Mouse (Mus musculus) heart, embryonic 14.5 days (tissue): ENCODE data around the gene Eif3c. TPM values are rescaled to one million over a fixed set of nuclear protein-coding genes. Genes with fewer than 3 reads are reported as not detected.

Experiments used
- ATAC-seq: fragments of 200-750 bp; cut with Nextera tagmentation; 2 replicates; pipeline ENCODE4 v1.8.0; 2017; ENCODE audit warnings: low read depth, moderate TSS enrichment; ENCODE audit not compliant: insufficient number of reproducible peaks, insufficient read depth, low FRiP score
- H3K27ac ChIP-seq, 2 experiments: fragments of 200-500 bp in 1 of 2; fragments of 300-500 bp in 1 of 2; sonication (generic) in 1 of 2; replicated peaks in 1 of 2; 2 replicates each; pipeline ENCODE4 v1.5.1; 2012 to 2014; ENCODE audit warnings: low read depth in 2 of 2, low read length in 2 of 2, control low read depth in 1 of 2, mild to moderate bottlenecking in 1 of 2, mixed read lengths in 1 of 2; ENCODE audit not compliant: control insufficient read depth in 1 of 2, insufficient read depth in 1 of 2
- H3K27me3 ChIP-seq: fragments of 300-500 bp; sonication (generic); 2 replicates; pipeline ENCODE4 v1.6.1; 2014; ENCODE audit warnings: mild to moderate bottlenecking, low read length, control low read depth; ENCODE audit not compliant: control insufficient read depth, insufficient read depth
- H3K36me3 ChIP-seq: fragments of 300-500 bp; sonication (generic); 2 replicates; pipeline ENCODE4 v1.6.1; 2014; ENCODE audit warnings: mild to moderate bottlenecking, control low read depth, low read length, mixed read lengths; ENCODE audit not compliant: control insufficient read depth, insufficient read depth
- H3K4me1 ChIP-seq, 2 experiments: fragments of 200-500 bp in 1 of 2; fragments of 300-500 bp in 1 of 2; sonication (generic) in 1 of 2; 2 replicates each; pipeline ENCODE4 v1.6.1; 2012 to 2014; ENCODE audit warnings: low read length in 2 of 2, control low read depth in 1 of 2, mixed read lengths in 1 of 2; ENCODE audit not compliant: control insufficient read depth in 2 of 2, insufficient read depth in 2 of 2
- H3K4me2 ChIP-seq: fragments of 300-500 bp; sonication (generic); 2 replicates; pipeline ENCODE4 v1.6.1; 2014; ENCODE audit warnings: mild to moderate bottlenecking, low read length
- H3K4me3 ChIP-seq, 2 experiments: fragments of 200-500 bp in 1 of 2; fragments of 300-500 bp in 1 of 2; sonication (generic) in 1 of 2; 2 replicates each; pipeline ENCODE4 v1.5.1; 2012 to 2014; ENCODE audit warnings: low read length in 2 of 2, mild to moderate bottlenecking in 2 of 2, control low read depth in 1 of 2, low read depth in 1 of 2, moderate library complexity in 1 of 2; ENCODE audit not compliant: control insufficient read depth in 1 of 2, insufficient read depth in 1 of 2
- H3K9ac ChIP-seq: fragments of 300-500 bp; sonication (generic); 2 replicates; pipeline ENCODE4 v1.6.1; 2014; ENCODE audit warnings: mild to moderate bottlenecking, low read length
- H3K9me3 ChIP-seq: fragments of 300-500 bp; sonication (generic); 2 replicates; pipeline ENCODE4 v1.6.1; 2016; ENCODE audit warnings: low read length, control low read depth; ENCODE audit not compliant: control insufficient read depth
- WGBS: fragments of 180-500 bp; shearing (Covaris S2); extraction: QIAGEN DNeasy Blood & Tissue Kit; methylation state at CpG from one replicate; pipeline ENCODE4 v1.1.7; 2014; 5-methylcytosine and 5-hydroxymethylcytosine counted together
- polyA plus RNA-seq: library from polyadenylated mRNA; unstranded; fragments of >200 nt; fragmentation: Nextera tagmentation; extraction: Ambion mirVana; gene quantifications from 2 replicates; pipeline ENCODE4 v1.2.1, GENCODE M21; 2014

Gene Eif3c
- polyA plus RNA-seq, 1 experiment from 2014 or later, result 116 TPM

DNA sequence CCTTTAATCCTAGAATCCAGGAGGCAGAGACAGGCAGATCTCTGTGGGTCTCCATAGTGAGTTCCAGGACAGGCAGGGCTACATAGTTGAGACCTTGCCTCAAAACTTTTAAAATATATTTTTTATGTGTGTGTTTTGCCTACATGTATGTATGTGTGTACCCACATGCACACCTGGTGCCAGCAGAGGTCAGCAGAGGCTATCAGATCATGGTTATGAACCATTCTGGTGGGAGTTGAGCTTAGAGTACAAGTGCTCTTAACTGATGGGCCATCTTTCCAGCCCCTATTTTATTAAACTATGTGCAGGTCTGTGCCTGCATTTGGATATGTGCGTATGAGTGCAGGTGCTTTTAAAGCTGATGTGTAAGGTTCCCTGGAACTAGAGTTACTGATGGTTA, 11.4 kb downstream of the Eif3c start:
- Histone ChIP-seq H3K4me3 (no peak overlapping the region), H3K27ac (no peak overlapping the region), H3K9me3 (no peaks in the 10 kb centered on the region), H3K9ac (no peak overlapping the region), H3K4me1 (no peaks in the 10 kb centered on the region), H3K27me3 (no peaks in the 10 kb centered on the region), H3K36me3 (peaks cover 99% of the 10 kb centered on the region), H3K4me2 (no peak overlapping the region)
- ATAC-seq, result no peak
- 85% methylated on average over 1 of the region's 1 CpGs for WGBS

GRCm38 (mm10) chr7:126545631-126546030, 20.6 kb downstream of the Eif3c start:
- H3K36me3 ChIP-seq, result peaks cover 58% of the 10 kb centered on the region
- H3K9ac ChIP-seq, result no peak overlapping the region
- no peaks in the 10 kb centered on the region for H3K9me3 ChIP-seq
- no peak for ATAC-seq
- H3K4me2 ChIP-seq, result no peak overlapping the region
- no peaks in the 10 kb centered on the region for H3K27me3 ChIP-seq
- H3K4me3 ChIP-seq, result no peak overlapping the region
- 87% methylated on average over 2 of the region's 2 CpGs for WGBS
- no peaks in the 10 kb centered on the region for H3K4me1 ChIP-seq
- no peak overlapping the region for H3K27ac ChIP-seq

DNA sequence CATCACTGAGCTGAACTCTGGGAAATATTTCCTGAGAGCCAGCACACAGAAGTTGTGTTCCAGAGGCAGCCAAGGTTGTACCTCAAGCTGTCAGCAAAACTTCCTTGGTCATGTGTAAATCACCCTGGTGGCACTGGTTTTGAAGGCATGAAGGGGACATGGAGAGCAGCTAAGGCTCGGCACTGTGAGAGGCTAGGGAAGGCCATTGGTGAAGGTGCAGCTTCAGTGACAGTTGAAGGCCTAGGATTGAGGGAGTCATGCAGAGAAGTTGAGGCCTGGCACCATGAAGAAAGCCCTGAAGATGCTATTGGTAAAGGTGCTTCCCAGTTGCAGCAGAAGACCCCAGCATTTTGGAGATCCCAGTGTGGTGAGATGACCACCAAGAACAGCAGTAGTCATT, 24.6 kb downstream of the Eif3c start:
- Histone ChIP-seq H3K36me3 (peaks cover 19% of the 10 kb centered on the region), H3K9ac (no peak overlapping the region), H3K27me3 (peaks cover 7% of the 10 kb centered on the region), H3K4me3 (no peak overlapping the region), H3K27ac (no peak overlapping the region), H3K4me2 (no peak overlapping the region), H3K4me1 (no peaks in the 10 kb centered on the region), H3K9me3 (no peaks in the 10 kb centered on the region)
- WGBS, result 82% methylated on average over 1 of the region's 1 CpGs
- no peak for ATAC-seq

DNA sequence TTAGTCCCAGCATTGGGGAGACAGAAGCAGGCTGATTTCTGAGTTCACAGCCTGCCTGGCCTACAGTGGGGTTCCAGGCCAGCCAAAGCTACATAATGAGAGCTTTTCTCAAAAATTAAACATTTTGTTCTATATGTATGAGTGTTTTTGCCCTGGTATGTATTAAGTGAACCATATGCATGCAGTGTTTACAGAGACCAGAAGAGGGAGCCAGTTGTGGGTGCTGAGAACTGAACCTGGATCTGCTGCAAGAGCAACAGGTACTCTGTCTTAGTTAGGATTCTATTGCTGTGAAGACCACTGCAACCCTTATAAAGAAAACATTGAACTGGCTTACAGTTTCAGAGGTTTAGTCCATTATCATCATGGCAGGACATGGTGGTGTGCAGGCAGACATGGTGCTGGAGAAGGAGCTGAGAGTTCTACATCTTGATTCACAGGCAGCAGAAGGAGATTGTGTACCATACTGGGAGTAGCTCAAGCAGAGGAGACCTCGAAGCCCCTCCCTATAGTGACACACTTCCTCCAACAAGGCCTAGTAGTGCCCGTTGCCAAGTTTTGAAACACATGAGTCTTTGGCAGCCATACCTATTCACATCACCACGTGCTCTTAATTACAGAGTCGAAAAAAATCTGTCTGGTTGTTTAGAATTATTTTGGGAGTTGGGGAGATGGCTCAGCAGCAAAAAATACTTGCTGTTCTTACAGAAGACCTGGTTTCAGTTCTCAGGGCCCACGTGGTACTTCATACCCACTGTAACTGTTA, 28.2 kb downstream of the Eif3c start:
- Histone ChIP-seq H3K4me1 (no peaks in the 10 kb centered on the region), H3K4me2 (no peak overlapping the region), H3K36me3 (no peaks in the 10 kb centered on the region), H3K27me3 (peaks cover 11% of the 10 kb centered on the region), H3K9me3 (no peaks in the 10 kb centered on the region), H3K27ac (no peak overlapping the region), H3K9ac (no peak overlapping the region), H3K4me3 (no peak overlapping the region)
- WGBS, result 66% methylated on average over 5 of the region's 5 CpGs
- ATAC-seq, result no peak

GRCm38 (mm10) chr7:126536466-126536865, 29.7 kb downstream of the Eif3c start:
- no peaks in the 10 kb centered on the region for H3K4me1 ChIP-seq
- no peaks in the 10 kb centered on the region for H3K36me3 ChIP-seq
- H3K4me3 ChIP-seq, result peak overlapping the region; percentile 48 to 63; a peak in 3 of 4 replicates
- H3K9ac ChIP-seq, result peak overlapping the region; percentile 74
- peaks cover 11% of the 10 kb centered on the region for H3K27me3 ChIP-seq
- H3K9me3 ChIP-seq, result no peaks in the 10 kb centered on the region
- no peak for ATAC-seq
- H3K27ac ChIP-seq, result no peak overlapping the region
- 63% methylated on average over 9 of the region's 9 CpGs for WGBS
- peak overlapping the region; percentile 87 for H3K4me2 ChIP-seq

DNA sequence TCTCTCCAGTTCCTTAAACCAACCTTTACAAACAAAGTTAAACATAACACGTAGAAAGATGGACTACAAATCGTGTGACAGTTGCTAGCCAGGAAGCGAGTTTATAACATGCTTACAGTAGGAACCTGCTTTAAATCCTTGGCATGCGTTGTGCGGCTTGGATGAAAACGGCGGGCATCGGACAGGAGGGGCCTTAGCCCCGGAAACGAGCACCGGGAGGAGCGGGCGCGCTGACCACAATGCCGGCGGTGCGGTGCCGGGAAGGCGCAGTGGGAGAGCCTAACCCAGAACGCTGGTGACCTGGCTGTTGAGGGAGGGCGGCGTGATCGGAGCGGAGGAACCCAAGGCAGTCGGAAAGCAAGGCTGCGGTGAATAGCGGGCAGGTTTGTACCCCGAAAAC, 30.4 kb downstream of the Eif3c start:
- Histone ChIP-seq H3K36me3 (no peaks in the 10 kb centered on the region), H3K4me3 (peak overlapping the region; percentile 48 to 63), H3K4me2 (peak overlapping the region; percentile 87), H3K9me3 (no peaks in the 10 kb centered on the region), H3K9ac (peak overlapping the region; percentile 74), H3K27ac (no peak overlapping the region), H3K4me1 (no peaks in the 10 kb centered on the region), H3K27me3 (peaks cover 11% of the 10 kb centered on the region)
- 3% methylated on average over 28 of the region's 28 CpGs for WGBS
- ATAC-seq, result no peak

DNA sequence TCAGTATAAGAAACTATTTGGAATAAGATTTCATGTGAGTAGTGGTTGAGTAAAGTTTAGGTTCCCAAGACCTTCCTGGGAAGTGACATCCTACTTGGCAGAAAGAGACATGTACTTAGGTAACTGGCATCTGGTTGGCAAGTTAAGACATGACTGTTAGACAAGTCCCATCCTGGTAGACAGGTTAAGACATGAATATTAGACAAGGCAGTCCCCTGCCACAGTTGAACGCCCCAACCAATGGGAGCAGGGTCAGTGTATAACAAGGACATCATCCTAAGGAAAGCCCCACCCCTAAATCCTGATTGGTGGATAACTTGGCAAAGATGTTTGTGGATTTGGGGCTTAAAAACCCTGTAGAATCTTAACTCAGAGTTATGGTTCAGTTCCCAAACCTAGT, 32.8 kb downstream of the Eif3c start:
- Histone ChIP-seq H3K4me3 (no peak overlapping the region), H3K36me3 (no peaks in the 10 kb centered on the region), H3K9me3 (no peaks in the 10 kb centered on the region), H3K27me3 (peaks cover 11% of the 10 kb centered on the region), H3K27ac (no peak overlapping the region), H3K4me2 (no peak overlapping the region), H3K9ac (no peak overlapping the region), H3K4me1 (no peaks in the 10 kb centered on the region)
- 64% methylated on average over 1 of the region's 1 CpGs for WGBS
- no peak for ATAC-seq

DNA sequence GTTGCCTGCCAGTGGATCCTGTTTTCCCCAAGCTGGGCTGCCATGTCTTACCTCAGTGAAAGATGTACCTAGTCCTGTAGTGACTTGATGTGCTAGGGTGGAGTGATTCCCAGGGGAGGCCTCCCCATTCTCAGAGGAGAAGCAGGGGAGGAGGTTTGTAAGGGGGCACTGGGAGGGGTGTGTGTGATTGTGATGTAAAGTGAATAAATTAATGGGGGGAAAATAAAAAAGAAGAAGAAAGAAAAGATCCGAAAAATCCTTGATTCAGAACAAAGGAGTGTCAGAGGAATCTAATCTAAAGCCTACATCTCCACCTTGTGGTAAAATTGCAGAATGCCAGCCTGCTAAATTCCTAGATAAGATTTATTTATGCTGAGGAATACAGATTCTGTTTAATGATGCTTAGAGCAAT, 38.0 kb downstream of the Eif3c start:
- WGBS, result 26% methylated on average over 1 of the region's 1 CpGs
- ATAC-seq, result no peak
- no peak overlapping the region for H3K27ac ChIP-seq
- H3K36me3 ChIP-seq, result no peaks in the 10 kb centered on the region
- H3K4me1 ChIP-seq, result no peaks in the 10 kb centered on the region
- H3K9me3 ChIP-seq, result no peaks in the 10 kb centered on the region
- H3K9ac ChIP-seq, result no peak overlapping the region
- H3K27me3 ChIP-seq, result no peaks in the 10 kb centered on the region
- no peak overlapping the region for H3K4me3 ChIP-seq
- H3K4me2 ChIP-seq, result no peak overlapping the region
